Mouse (Mus musculus) heart, postnatal 0 days (tissue): Measurements from ENCODE around the gene Mllt10. TPM values are rescaled to one million over a fixed set of nuclear protein-coding genes. Genes with fewer than 3 reads are reported as not detected.

ENCODE experiments used
- ATAC-seq: fragments of 200-750 bp; cut with Nextera tagmentation; 2 replicates; pipeline ENCODE4 v1.8.0; 2017; ENCODE audit warnings: low read depth, moderate number of reproducible peaks, moderate library complexity; ENCODE audit not compliant: insufficient read depth
- DNase-seq: peaks from one replicate; pipeline ENCODE4 v3.0.0-alpha.2; 2016; ENCODE audit warnings: low spot score
- H3K27ac ChIP-seq: fragments of 300-500 bp; sonication (generic); 2 replicates; pipeline ENCODE4 v1.5.1; 2014; ENCODE audit warnings: low read depth, mild to moderate bottlenecking
- H3K27me3 ChIP-seq: fragments of 300-500 bp; sonication (generic); 2 replicates; pipeline ENCODE4 v1.6.1; 2014; ENCODE audit warnings: low read length, mixed read lengths; ENCODE audit not compliant: control insufficient read depth, insufficient read depth
- H3K36me3 ChIP-seq: fragments of 300-500 bp; sonication (generic); replicated peaks from 2 replicates; pipeline ENCODE4 v1.6.1; 2014; ENCODE audit warnings: low read length, mixed read lengths; ENCODE audit not compliant: control insufficient read depth, insufficient read depth
- H3K4me1 ChIP-seq: fragments of 300-500 bp; sonication (generic); 2 replicates; pipeline ENCODE4 v1.6.1; 2014; ENCODE audit warnings: antibody characterized with exemption; ENCODE audit not compliant: control insufficient read depth, insufficient read depth
- H3K4me2 ChIP-seq: fragments of 300-500 bp; sonication (generic); 2 replicates; pipeline ENCODE4 v1.6.1; 2014; ENCODE audit warnings: low read depth, mild to moderate bottlenecking, low read length, moderate library complexity
- H3K4me3 ChIP-seq: fragments of 300-500 bp; sonication (generic); 2 replicates; pipeline ENCODE4 v1.5.1; 2014; ENCODE audit warnings: low read depth, low read length
- H3K9ac ChIP-seq: fragments of 300-500 bp; sonication (generic); replicated peaks from 2 replicates; pipeline ENCODE4 v1.6.1; 2014; ENCODE audit warnings: low read depth, low read length, mixed read lengths
- H3K9me3 ChIP-seq: fragments of 300-500 bp; sonication (generic); replicated peaks from 2 replicates; pipeline ENCODE4 v1.6.1; 2016; ENCODE audit warnings: low read length; ENCODE audit not compliant: control insufficient read depth
- CTCF ChIP-seq: IDR thresholded peaks from 2 replicates; pipeline ENCODE4 v1.5.1; 2016; ENCODE audit warnings: antibody characterized with exemption, control low read depth, low read depth
- EP300 ChIP-seq: IDR thresholded peaks from 2 replicates; pipeline ENCODE4 v1.6.1; 2016; ENCODE audit warnings: antibody characterized with exemption, low read depth
- WGBS: fragments of 180-500 bp; shearing (Covaris S2); extraction: QIAGEN DNeasy Blood & Tissue Kit; methylation state at CpG from one replicate; pipeline ENCODE4 v1.1.7; 2014; 5-methylcytosine and 5-hydroxymethylcytosine counted together
- polyA plus RNA-seq: library from polyadenylated mRNA; unstranded; fragments of >200 nt; fragmentation: Nextera tagmentation; extraction: Ambion mirVana; gene quantifications from 2 replicates; pipeline ENCODE4 v1.2.1, GENCODE M21; 2015
- total RNA-seq: library from RNA; depleted of rRNA; stranded (reverse); fragments of >200 nt; gene quantifications from 2 replicates; pipeline ENCODE4 v1.2.3, GENCODE M21; 2014; ENCODE audit warnings: low replicate concordance

The Mllt10 gene
- total and polyA plus RNA-seq, 2 experiments from 2014 or later: 22.1 to 25.6 TPM

DNA sequence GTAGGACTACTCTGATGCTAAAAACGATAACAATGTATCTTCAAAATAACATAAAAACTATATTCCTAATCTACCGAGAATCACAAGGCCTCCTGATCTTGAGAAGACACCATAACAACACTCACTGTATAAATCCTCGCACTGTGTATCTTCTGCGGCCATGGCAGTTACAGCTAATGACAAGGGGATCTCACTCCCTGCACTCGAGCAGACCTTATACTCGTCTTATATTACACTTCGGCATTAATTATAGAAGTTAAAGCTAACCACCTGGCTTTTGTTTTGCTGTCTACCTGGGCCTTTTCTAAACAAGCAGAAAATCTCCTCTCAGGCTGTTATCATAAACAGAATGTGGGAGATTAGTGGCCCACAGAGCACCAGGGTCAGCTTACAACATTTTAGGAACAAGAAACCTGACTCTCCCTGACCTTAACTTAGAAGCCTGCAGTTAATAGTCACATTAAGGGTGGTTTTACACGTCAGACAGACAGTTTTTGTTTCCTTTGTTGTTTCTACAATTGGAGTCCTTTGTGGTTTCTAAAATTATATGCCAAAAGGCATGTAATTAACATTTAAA lies 173.5 kb downstream of the Mllt10 start:
- Histone ChIP-seq H3K27me3 (no peaks in the 10 kb centered on the region), H3K4me1 (0 out of 2 replicates have a peak, but pooled peaks cover 5% of the 10 kb centered on the region), H3K9me3 (no peaks in the 10 kb centered on the region), H3K27ac (no peak overlapping the region), H3K4me2 (no peak overlapping the region), H3K9ac (no peak overlapping the region), H3K4me3 (no peak overlapping the region), H3K36me3 (peaks cover 4% of the 10 kb centered on the region; the same call in 1 of the 2 replicates)
- WGBS: 72% methylated on average over 8 of the region's 8 CpGs
- TF ChIP-seq EP300: no peak
- no peak for TF ChIP-seq CTCF
- DNase-seq: no peak
- ATAC-seq: no peak

DNA sequence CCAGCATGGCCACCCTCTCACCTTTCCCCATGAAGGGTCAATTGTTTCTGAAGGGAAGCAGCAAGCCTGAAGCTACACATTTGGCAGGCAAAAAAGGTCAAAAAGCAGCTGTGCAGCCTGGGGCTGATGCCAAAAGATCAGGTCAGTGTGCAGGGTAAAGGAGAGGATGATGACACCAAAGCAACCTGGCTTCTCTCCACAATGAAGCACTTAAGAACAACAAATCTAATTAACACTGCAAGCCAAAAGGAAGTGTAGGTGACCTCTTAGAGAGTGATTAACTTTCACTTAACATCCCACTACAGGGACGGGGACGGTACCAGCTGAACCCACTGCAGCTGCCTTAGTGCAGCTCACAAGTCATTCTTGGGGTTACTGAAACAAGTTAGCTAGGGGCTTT lies 174.2 kb downstream of the Mllt10 start:
- H3K27ac ChIP-seq: no peak overlapping the region
- H3K27me3 ChIP-seq: no peaks in the 10 kb centered on the region
- ATAC-seq: no peak
- DNase-seq: no peak
- H3K36me3 ChIP-seq: peaks cover 4% of the 10 kb centered on the region; the same call in 1 of the 2 replicates
- TF ChIP-seq EP300: no peak
- no peak for TF ChIP-seq CTCF
- WGBS: 28% methylated on average over 2 of the region's 2 CpGs
- H3K4me1 ChIP-seq: 0 out of 2 replicates have a peak, but pooled peaks cover 5% of the 10 kb centered on the region
- H3K4me3 ChIP-seq: no peak overlapping the region
- no peak overlapping the region for H3K9ac ChIP-seq
- no peak overlapping the region for H3K4me2 ChIP-seq
- no peaks in the 10 kb centered on the region for H3K9me3 ChIP-seq

DNA sequence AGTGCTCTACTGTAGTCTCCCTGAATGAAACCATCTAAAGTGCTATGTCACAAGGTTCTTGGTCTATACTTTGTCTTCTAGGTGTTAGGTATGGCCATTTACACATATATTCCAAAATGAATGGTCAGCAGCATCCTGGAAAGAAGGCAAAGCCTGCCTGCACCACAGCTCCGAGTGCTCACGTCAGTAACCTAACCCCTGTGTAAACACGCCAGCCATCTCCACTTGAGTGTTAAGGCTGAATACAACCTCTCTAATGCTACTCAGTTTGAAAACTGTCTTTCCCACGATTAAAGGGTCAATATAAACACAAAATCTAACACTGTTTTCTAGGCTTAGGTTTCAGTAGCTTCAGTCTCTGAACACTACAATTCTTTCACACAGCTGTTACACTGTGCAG lies 176.1 kb downstream of the Mllt10 start:
- no peak for ATAC-seq
- H3K27me3 ChIP-seq: no peaks in the 10 kb centered on the region
- H3K4me1 ChIP-seq: 0 out of 2 replicates have a peak, but pooled peaks cover 5% of the 10 kb centered on the region
- no peak for TF ChIP-seq EP300
- TF ChIP-seq CTCF: no peak
- H3K9ac ChIP-seq: no peak overlapping the region
- no peak overlapping the region for H3K27ac ChIP-seq
- H3K36me3 ChIP-seq: peaks cover 4% of the 10 kb centered on the region; the same call in 1 of the 2 replicates
- no peak for DNase-seq
- no peaks in the 10 kb centered on the region for H3K9me3 ChIP-seq
- H3K4me3 ChIP-seq: no peak overlapping the region
- no peak overlapping the region for H3K4me2 ChIP-seq
- 73% methylated on average over 4 of the region's 4 CpGs for WGBS

DNA sequence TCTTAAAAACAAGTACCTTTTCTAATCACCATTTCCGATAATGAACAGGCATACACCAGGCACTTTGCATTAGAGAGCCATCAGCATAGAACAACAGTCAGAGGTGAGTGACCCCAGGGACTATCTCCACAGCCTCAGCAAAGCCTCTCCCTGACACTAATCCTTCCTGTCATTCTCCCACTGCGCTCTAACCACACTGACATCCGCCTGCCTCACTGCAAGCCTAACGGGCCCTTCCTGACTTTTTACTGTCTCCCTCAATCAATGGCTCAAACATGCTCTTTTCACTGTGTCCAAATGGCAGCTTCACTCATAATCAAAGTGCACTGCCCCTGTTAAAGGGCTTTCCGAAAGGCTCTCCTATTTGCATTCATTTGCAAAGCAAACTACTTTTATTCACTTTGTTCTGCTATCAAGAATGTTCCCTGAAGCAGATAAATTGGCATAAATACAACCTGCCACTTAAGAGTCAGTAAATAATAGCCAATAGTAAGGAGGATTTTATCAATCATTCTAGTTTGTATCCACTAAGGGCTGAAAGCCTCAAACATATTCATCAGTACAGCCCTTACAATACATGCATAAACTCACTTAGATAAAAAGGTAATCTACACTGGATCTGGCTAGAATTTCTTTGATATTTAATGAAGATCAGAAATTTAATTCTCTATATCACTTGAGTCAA lies 178.0 kb downstream of the Mllt10 start:
- no peak for TF ChIP-seq EP300
- no peak for TF ChIP-seq CTCF
- H3K9ac ChIP-seq: no peak overlapping the region
- ATAC-seq (no peak), DNase-seq (no peak)
- no peak overlapping the region for H3K4me3 ChIP-seq
- no peaks in the 10 kb centered on the region for H3K9me3 ChIP-seq
- WGBS: 34% methylated on average over 5 of the region's 5 CpGs
- H3K36me3 ChIP-seq: peaks cover 4% of the 10 kb centered on the region; the same call in 1 of the 2 replicates
- H3K4me1 ChIP-seq: 0 out of 2 replicates have a peak, but pooled peaks cover 5% of the 10 kb centered on the region
- no peak overlapping the region for H3K4me2 ChIP-seq
- no peaks in the 10 kb centered on the region for H3K27me3 ChIP-seq
- no peak overlapping the region for H3K27ac ChIP-seq

DNA sequence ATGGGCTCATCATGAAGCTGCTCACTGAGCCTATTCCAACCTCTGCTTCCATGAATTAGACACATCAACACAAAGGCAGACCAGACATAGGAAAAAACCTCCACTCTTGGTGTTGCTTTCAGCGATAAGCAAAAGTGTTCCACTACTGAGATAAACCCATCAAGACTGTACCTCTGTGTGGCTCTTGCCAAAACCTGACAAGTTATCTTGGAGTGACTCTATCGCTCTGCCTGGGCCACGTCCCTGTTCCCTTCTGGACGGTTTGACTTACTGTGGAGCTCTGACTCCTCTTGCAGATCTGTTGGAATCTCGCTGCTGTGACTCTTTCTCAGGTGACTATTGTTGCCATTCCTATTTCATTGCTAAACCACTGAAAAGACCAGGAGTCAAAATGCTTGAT lies 180.5 kb downstream of the Mllt10 start:
- WGBS: 34% methylated on average over 5 of the region's 5 CpGs
- Histone ChIP-seq H3K4me2 (no peak overlapping the region), H3K9me3 (no peaks in the 10 kb centered on the region), H3K4me1 (no peaks in the 10 kb centered on the region), H3K4me3 (no peak overlapping the region), H3K36me3 (no peaks in the 10 kb centered on the region; the same call in 1 of the 2 replicates), H3K9ac (no peak overlapping the region), H3K27me3 (no peaks in the 10 kb centered on the region), H3K27ac (no peak overlapping the region)
- ATAC-seq (no peak), DNase-seq (no peak)
- no peak for TF ChIP-seq CTCF
- no peak for TF ChIP-seq EP300
